Mouse (Mus musculus) embryonic fibroblast, embryonic 13.5 days (primary cell): Measurements from ENCODE around the gene Pcgf1.

Experiments
- CTCF ChIP-seq: IDR thresholded peaks from 2 replicates; pipeline ENCODE4 v1.5.1; 2011; ENCODE audit warnings: mild to moderate bottlenecking, control low read depth, low read length, moderate library complexity, borderline replicate concordance; ENCODE audit not compliant: insufficient read depth
- POLR2A ChIP-seq: IDR thresholded peaks from 2 replicates; pipeline ENCODE4 v1.6.1; 2011; ENCODE audit warnings: low read depth, mild to moderate bottlenecking, control low read depth, low read length, moderate library complexity

- TF ChIP-seq CTCF, result no peak
- TF ChIP-seq POLR2A, result no peak
Observed at GRCm38 (mm10) chr6:83034463-83035055, 43.1 kb upstream of the Pcgf1 start.
